Mouse (Mus musculus) induced T-regulatory cell, adult 2 months (primary cell): ENCODE data around the gene Lrrc40.
"Not testable (repeated sequence)": the region's sequence is repeated elsewhere in the genome, so short reads cannot be mapped to it uniquely, and the experiment has no call there.

Source experiments
- DNase-seq: peaks from one replicate; pipeline ENCODE4 v3.0.0-alpha.2; 2012; ENCODE audit warnings: low read depth

Lrrc40 gene

DNA sequence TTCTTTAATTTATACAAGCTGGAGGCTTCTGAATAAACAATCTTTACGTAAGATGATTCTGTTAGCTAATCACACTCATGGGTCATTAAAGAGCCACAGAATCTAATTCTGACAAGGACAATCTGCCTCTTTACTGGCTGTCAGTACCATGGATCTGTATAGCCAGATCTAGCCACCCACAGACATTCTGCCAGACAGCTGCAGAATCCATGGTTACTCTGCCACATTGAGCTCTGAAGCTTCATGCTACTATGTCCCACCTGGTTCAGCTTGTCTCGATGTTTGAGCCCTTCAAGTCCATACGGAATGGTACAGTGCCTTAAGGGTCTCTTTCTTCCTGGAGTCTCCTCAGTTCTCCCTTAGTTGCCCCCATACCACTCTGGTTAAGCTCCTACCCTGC lies 55.1 kb downstream of the Lrrc40 start:
- no peak for DNase-seq

DNA sequence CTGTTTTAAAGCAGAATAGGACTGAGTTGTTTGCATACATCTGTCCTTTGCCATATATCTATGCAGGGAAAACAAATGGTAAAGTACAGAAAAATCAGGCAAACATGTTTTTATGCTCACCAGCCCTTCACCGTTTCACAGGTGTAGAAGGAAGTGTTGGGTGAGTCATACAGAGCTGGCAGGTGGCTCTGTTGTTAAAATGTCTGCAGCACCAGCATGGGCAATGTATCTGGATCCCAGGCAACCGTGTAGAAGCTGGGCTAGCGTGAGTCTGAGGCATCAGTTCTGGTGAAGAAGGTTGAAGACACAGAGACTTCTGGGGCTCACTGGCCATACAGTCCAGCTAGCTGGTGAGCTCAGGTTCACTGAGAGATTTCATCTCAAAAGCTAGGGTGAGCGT lies 57.5 kb downstream of the Lrrc40 start:
- DNase-seq, result no peak

DNA sequence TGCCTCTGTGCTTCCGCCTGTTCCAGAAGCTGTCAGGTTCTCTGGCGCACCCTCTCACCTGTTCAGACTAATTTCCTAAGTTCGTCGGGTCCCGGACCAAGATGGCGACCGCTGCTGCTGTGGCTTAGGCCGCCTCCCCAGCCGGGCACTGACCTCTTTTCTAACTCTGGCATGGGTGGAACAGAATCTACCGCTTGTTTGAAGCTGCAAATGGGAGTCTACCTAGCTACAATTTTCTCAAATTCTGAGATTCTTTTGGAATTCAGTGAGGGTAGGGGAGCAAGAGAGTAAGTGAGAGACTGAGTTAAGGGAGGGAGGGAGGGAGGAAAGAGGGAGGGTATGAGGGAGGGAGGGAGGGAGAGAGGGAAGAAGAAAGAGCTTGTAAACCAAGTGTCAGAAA lies 65.6 kb downstream of the Lrrc40 start:
- DNase-seq, result not testable (repeated sequence)

DNA sequence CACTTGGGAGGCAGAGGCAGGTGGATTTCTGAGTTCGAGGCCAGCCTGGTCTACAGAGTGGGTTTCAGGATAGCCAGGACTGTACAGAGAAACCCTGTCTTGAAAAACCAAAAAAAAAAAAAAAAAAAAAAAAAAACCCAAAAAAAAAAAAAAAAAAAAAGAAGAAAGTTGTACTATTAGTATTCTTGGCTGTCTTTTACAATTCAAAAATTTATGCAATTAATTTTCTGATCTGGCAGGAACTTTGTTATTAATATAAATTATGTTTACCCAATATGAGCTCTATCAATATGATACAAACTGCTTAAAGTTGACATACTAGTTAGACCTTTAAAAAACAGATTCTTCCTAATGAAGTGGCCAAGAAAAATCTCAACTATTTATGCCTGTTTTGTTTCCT lies 66.1 kb downstream of the Lrrc40 start:
- DNase-seq, result not testable (repeated sequence)

DNA sequence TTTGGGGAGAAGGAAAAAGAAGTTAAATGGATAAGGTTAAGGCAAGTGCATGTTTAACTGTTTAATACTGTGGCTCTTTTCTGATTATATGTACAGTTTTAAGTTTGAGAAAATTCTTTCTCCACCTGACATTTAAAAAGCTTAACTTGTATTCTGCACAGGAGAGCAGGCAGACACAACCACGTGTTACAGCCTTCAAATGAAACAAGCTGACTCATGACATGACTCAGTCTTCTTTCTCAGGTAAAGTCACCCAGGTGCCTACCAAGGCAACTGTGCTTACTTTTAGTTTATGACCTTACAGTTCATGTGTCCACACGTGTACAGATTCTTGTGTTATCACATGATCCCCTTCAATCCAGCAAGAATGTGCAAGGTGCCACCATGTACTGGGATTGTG lies 67.0 kb downstream of the Lrrc40 start:
- DNase-seq, result no peak

DNA sequence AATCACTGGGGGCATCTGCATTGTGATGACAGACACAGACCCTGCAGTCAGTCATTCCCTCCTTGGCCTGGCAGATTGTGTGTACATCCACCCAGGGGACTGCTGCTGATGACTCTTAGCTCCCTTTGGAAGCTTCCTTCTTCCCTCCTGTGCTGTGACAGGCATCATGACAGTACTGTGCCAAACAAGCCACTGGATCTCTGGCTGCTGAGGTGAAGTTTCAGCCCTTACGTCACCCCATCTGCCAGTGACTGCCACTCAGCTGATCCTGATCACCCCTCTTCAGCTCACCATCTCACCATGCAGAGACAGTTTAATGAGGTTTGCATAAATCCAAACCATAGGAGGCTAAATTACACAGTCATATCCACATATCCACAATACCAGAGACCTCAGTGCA lies 68.8 kb downstream of the Lrrc40 start:
- DNase-seq, result no peak
